Mouse (Mus musculus): Measurements from ENCODE around the gene Tgfbr2. TPM values are rescaled to one million over a fixed set of nuclear protein-coding genes. Genes with fewer than 3 reads are reported as not detected.

Tgfbr2 gene
- polyA plus RNA-seq, 1 experiment: 0.02 TPM

DNA sequence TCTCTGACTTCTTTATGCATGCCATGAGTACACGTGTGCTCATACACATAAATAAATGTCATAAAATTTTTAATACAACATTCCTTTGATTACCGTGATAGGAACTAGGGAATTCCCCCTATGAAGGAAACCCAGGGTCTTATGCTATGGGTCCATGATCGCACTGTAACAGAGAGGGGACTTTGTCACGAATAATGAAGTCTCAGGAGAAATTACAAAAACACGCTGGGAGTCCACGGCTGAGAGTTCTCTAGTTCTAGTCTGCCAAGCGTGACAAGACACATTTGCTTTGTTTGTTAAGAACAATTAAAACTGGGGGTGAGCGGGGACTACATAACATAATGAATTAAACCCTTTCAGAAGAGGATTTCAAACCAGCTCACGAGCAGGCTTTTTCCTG is 23.3 kb upstream of the Tgfbr2 start:
- no peak overlapping the region for H3K4me3 ChIP-seq (replicated peaks)
- TF ChIP-seq GATA1 (IDR thresholded peaks at IDR 0.05; ENCODE audit: low read length): no peak
- no peak for TF ChIP-seq TAL1 (IDR thresholded peaks at IDR 0.05; ENCODE audit: low read length)
- H3K4me1 ChIP-seq (ENCODE audit: control insufficient read depth): peaks cover 4% of the 10 kb centered on the region
- no peaks in the 10 kb centered on the region for H3K36me3 ChIP-seq (ENCODE audit: control insufficient read depth)
- H3K9me3 ChIP-seq (ENCODE audit: control insufficient read depth, low read length): no peaks in the 10 kb centered on the region
- H3K27me3 ChIP-seq (ENCODE audit: control insufficient read depth): no peaks in the 10 kb centered on the region

DNA sequence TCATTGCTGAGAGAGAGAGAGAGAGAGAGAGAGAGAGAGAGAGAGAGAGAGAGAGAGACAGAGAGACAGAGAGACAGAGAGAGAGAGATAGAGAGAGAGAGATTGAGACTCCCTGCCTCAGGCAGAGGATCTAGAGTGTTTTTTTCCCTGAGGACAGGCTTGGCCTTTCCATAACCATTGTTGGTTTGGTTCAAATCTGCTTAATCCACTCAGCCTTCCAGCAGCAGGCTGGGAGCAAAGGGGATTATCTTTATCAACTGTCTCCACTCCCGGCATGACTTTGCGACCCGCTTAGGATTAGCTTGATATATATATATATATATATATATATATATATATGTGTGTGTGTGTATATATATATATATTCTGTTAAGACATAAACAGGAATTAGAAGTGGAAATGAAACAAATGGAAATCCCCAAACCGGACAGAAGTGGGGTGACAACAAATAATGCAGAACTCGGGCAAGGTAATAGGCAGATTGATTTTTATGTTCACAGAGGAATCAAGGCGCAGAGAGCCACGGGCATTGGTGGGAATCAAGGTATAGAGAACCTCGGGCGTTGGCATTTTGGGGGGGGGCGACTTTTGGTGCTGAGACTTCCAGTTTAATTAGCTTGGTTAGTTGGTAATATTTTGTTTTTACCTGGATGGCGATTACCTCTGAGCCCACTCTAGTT is 22.5 kb upstream of the Tgfbr2 start:
- Histone ChIP-seq H3K36me3 (ENCODE audit: control insufficient read depth) (no peaks in the 10 kb centered on the region), H3K4me1 (ENCODE audit: control insufficient read depth) (peaks cover 7% of the 10 kb centered on the region), H3K4me3 (replicated peaks) (no peak overlapping the region), H3K9me3 (ENCODE audit: control insufficient read depth, low read length) (no peaks in the 10 kb centered on the region), H3K27me3 (ENCODE audit: control insufficient read depth) (no peaks in the 10 kb centered on the region)
- TF ChIP-seq GATA1 (IDR thresholded peaks at IDR 0.05; ENCODE audit: low read length): no peak
- TF ChIP-seq TAL1 (IDR thresholded peaks at IDR 0.05; ENCODE audit: low read length): no peak

DNA sequence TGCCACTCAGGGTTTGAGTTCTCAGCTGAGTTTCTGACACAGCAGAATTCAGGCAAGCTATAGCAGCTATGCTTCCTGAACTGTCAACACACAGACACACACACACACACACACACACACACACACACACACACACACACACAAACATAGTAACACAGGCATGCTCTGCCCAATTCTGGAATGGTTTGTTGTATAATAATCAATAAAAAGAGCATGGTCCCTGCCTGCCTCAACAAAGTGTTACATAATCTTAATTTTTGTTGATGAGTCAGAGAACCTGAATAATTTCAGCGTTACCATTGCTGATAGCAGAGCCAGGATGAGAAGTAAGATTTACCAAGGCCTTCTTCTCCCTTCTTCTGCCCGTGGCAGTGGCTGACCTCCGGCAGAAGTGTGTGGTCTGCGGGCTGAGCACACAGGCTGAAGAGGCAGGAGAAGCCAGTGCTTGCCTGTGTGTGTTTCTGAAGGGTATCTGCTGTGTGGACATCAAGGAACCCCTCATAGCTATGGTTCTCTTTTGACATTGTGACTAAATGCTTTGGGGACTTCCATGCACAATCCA is 18.8 kb upstream of the Tgfbr2 start:
- H3K9me3 ChIP-seq (ENCODE audit: control insufficient read depth, low read length): no peaks in the 10 kb centered on the region
- no peak for TF ChIP-seq TAL1 (IDR thresholded peaks at IDR 0.05; ENCODE audit: low read length)
- no peak for TF ChIP-seq GATA1 (IDR thresholded peaks at IDR 0.05; ENCODE audit: low read length)
- H3K27me3 ChIP-seq (ENCODE audit: control insufficient read depth): no peaks in the 10 kb centered on the region
- no peaks in the 10 kb centered on the region for H3K36me3 ChIP-seq (ENCODE audit: control insufficient read depth)
- H3K4me3 ChIP-seq (replicated peaks): no peak overlapping the region
- peaks cover 7% of the 10 kb centered on the region for H3K4me1 ChIP-seq (ENCODE audit: control insufficient read depth)

DNA sequence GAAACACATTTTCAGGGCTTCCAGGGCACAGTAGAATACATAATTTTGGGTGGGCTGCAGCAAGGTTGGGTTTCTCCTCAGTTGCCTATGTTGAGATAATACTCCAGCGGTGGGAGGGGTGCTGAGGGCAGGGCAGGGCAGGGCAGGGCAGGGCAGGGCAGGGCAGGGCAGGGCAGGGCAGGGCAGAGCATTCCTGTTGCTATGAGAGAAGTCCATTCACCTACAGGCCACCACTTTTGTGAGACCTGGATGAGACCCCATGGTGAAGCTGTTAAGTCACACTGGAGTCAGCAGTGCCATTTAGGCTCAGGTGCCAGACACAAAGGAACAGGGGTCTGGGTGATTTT is 18.3 kb upstream of the Tgfbr2 start:
- no peaks in the 10 kb centered on the region for H3K9me3 ChIP-seq (ENCODE audit: control insufficient read depth, low read length)
- no peak overlapping the region for H3K4me3 ChIP-seq (replicated peaks)
- no peaks in the 10 kb centered on the region for H3K27me3 ChIP-seq (ENCODE audit: control insufficient read depth)
- no peak for TF ChIP-seq TAL1 (IDR thresholded peaks at IDR 0.05; ENCODE audit: low read length)
- no peak for TF ChIP-seq GATA1 (IDR thresholded peaks at IDR 0.05; ENCODE audit: low read length)
- H3K4me1 ChIP-seq (ENCODE audit: control insufficient read depth): peaks cover 7% of the 10 kb centered on the region
- H3K36me3 ChIP-seq (ENCODE audit: control insufficient read depth): no peaks in the 10 kb centered on the region

DNA sequence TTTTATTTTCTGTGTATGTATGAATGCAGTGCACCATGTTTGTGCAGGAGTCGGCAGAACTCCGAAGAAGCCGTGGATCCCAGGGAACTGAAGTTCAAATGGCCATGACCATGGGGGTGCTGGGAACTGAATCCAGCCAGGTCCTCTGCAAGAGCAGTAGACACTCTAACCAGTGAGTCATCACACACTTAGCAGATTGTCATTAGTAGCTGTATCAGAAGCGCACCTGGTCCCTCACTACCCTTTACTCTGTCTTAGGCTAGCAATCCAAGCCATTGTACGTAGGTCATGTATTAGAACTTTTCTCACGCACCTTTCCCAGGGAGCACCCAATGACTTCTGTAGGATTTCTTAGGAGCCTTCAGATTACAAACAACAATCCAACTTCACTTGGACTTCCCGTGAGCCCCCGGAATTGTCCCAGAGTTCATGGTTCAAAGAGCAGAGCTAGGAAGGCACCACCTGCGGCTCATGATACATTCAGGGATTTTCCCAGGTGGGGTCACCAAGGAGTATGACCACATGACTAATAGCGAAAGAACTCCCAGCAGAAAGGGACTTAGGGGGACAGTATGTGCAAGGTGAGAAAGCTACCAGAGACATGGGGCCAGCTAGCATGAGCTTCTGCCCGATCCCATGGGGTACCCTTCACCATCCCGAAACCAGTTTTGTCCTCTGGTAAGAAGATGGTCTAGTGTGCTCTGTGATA is 17.8 kb upstream of the Tgfbr2 start:
- Histone ChIP-seq H3K9me3 (ENCODE audit: control insufficient read depth, low read length) (no peaks in the 10 kb centered on the region), H3K27me3 (ENCODE audit: control insufficient read depth) (no peaks in the 10 kb centered on the region), H3K4me1 (ENCODE audit: control insufficient read depth) (peaks cover 7% of the 10 kb centered on the region), H3K4me3 (replicated peaks) (no peak overlapping the region), H3K36me3 (ENCODE audit: control insufficient read depth) (no peaks in the 10 kb centered on the region)
- no peak for TF ChIP-seq GATA1 (IDR thresholded peaks at IDR 0.05; ENCODE audit: low read length)
- TF ChIP-seq TAL1 (IDR thresholded peaks at IDR 0.05; ENCODE audit: low read length): no peak

DNA sequence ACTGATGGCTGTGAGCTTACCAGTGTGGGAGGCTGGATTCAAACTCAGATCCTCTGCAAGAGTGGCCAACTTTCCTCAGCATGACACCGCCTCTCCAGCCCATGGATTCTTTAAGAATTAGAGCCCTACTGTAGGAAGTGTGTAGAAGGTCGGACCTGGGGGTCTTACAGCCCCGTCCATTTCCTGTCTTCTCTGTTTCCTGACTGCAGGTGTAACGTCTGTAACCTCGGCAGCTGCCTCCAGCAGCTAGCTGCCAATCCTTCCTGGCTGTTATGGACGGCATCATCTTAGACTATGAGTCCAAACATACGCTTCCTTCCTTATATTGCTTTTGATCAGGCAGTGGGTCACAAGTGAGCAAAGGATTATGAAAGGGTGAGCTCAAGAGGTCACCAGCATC is 17.1 kb upstream of the Tgfbr2 start:
- no peaks in the 10 kb centered on the region for H3K9me3 ChIP-seq (ENCODE audit: control insufficient read depth, low read length)
- H3K27me3 ChIP-seq (ENCODE audit: control insufficient read depth): no peaks in the 10 kb centered on the region
- no peaks in the 10 kb centered on the region for H3K36me3 ChIP-seq (ENCODE audit: control insufficient read depth)
- peaks cover 7% of the 10 kb centered on the region for H3K4me1 ChIP-seq (ENCODE audit: control insufficient read depth)
- TF ChIP-seq TAL1 (IDR thresholded peaks at IDR 0.05; ENCODE audit: low read length) (no peak), GATA1 (IDR thresholded peaks at IDR 0.05; ENCODE audit: low read length) (no peak)
- no peak overlapping the region for H3K4me3 ChIP-seq (replicated peaks)

DNA sequence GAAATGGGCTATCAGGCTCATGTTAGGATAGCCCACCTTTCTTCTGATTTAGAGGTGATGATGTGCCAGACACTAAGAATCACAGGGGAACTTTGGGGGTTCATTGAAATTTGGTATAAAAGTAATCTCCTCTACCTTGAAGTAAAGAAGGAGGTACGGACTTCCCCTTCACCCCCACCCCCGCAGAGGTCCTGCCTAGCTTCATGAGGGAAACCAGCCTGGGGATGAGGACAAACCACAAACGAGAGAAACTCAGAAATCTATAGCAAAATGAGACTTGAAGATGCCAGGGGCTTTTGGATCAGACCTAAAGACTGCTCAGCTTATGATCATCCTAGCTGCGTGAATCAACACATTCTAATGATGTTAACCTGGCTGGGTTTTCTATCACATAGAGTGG is 14.7 kb upstream of the Tgfbr2 start:
- no peak overlapping the region for H3K4me3 ChIP-seq (replicated peaks)
- no peaks in the 10 kb centered on the region for H3K36me3 ChIP-seq (ENCODE audit: control insufficient read depth)
- TF ChIP-seq GATA1 (IDR thresholded peaks at IDR 0.05; ENCODE audit: low read length) (no peak), TAL1 (IDR thresholded peaks at IDR 0.05; ENCODE audit: low read length) (no peak)
- no peaks in the 10 kb centered on the region for H3K9me3 ChIP-seq (ENCODE audit: control insufficient read depth, low read length)
- peaks cover 7% of the 10 kb centered on the region for H3K4me1 ChIP-seq (ENCODE audit: control insufficient read depth)
- no peaks in the 10 kb centered on the region for H3K27me3 ChIP-seq (ENCODE audit: control insufficient read depth)

DNA sequence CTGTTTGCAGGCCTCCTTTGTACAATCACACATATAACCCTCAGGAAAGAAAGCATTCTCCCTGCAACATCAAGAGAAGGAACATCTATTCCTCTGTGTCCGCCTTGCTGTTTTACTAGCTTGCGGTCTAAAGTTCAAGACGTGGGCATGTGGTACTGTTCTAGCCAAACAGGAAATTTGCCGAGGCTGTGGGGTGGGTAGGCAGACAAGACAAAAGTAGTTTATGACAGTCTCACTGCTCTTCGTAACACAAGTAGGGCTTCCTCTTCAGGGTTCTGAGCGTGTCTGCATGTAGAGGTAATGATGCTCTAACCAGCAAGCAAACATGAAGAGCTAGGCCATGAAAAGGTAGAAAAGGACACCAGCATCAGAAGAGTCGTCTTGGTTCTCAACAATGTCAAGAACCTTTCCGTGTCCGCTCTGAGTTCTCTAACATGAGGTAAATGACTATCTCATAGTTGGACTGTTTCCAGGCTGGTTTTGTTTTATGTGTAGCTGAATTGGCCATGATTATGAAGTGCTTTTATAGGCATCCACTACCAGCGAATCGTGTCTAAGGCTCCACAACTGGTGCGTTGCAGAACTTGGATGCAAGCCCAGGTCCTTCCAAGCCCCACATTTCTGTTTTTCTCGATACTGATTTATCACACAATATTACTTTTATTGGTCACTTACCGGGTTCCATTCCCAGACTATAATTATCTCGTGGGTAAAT is 13.9 kb upstream of the Tgfbr2 start:
- no peaks in the 10 kb centered on the region for H3K9me3 ChIP-seq (ENCODE audit: control insufficient read depth, low read length)
- H3K36me3 ChIP-seq (ENCODE audit: control insufficient read depth): no peaks in the 10 kb centered on the region
- H3K27me3 ChIP-seq (ENCODE audit: control insufficient read depth): no peaks in the 10 kb centered on the region
- no peak overlapping the region for H3K4me3 ChIP-seq (replicated peaks)
- no peak for TF ChIP-seq GATA1 (IDR thresholded peaks at IDR 0.05; ENCODE audit: low read length)
- no peak for TF ChIP-seq TAL1 (IDR thresholded peaks at IDR 0.05; ENCODE audit: low read length)
- H3K4me1 ChIP-seq (ENCODE audit: control insufficient read depth): peaks cover 7% of the 10 kb centered on the region

DNA sequence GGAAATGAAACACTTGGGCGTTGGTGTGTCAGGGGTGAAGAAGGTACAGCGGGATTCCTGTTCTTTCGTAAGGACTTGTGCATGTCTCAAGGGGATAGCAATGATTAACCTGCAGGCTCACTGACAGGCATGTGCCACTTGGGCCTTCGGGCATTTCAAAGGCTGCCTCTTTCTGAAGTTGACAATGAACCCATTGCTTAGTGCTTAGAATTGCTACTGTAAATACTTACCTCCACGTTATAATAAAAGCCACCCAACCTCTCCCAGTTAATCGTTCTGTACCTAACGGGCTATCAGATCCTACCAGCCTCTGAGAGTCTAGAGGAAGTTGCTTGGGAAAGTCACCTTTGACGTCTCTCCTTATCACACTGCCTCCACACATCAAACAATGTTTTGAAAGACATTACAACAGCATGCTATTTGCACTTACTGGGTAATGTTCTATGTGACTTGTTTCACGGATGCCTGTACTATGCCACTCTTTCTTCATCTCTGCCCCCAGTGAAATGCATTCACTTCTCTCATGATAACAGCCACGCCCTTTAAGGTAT is 12.1 kb upstream of the Tgfbr2 start:
- TF ChIP-seq TAL1 (IDR thresholded peaks at IDR 0.05; ENCODE audit: low read length) (no peak), GATA1 (IDR thresholded peaks at IDR 0.05; ENCODE audit: low read length) (no peak)
- Histone ChIP-seq H3K4me1 (ENCODE audit: control insufficient read depth) (no peaks in the 10 kb centered on the region), H3K4me3 (replicated peaks) (no peak overlapping the region), H3K27me3 (ENCODE audit: control insufficient read depth) (no peaks in the 10 kb centered on the region), H3K9me3 (ENCODE audit: control insufficient read depth, low read length) (no peaks in the 10 kb centered on the region), H3K36me3 (ENCODE audit: control insufficient read depth) (no peaks in the 10 kb centered on the region)

Data from erythroblast, embryonic 14.5 days (primary cell).